Mouse (Mus musculus) cortical plate, adult 2 months (tissue): ENCODE measurements around the gene Tarbp1. TPM values are rescaled to one million over a fixed set of nuclear protein-coding genes. Genes with fewer than 3 reads are reported as not detected.
A peak's percentile ranks its signal among the peaks of the same experiment; 100 is the strongest.
"Not testable (repeated sequence)": the region's sequence is repeated elsewhere in the genome, so short reads cannot be mapped to it uniquely, and the experiment has no call there.

Source experiments
- H3K27ac ChIP-seq: fragments of 200-500 bp; 2 replicates; pipeline ENCODE4 v1.5.1; 2012; ENCODE audit warnings: low read length, control low read depth, inconsistent platforms; ENCODE audit not compliant: insufficient read depth
- H3K4me1 ChIP-seq: fragments of 200-500 bp; 2 replicates; pipeline ENCODE4 v1.6.1; 2011; ENCODE audit warnings: low read length; ENCODE audit not compliant: control insufficient read depth, insufficient read depth
- H3K4me3 ChIP-seq: fragments of 200-500 bp; 2 replicates; pipeline ENCODE4 v1.5.1; 2011; ENCODE audit warnings: mild to moderate bottlenecking, low read length, control low read depth; ENCODE audit not compliant: insufficient read depth
- CTCF ChIP-seq: fragments of 200-500 bp; IDR thresholded peaks from 2 replicates; pipeline ENCODE4 v1.5.1; 2011; ENCODE audit warnings: mild to moderate bottlenecking, control low read depth, low read length; ENCODE audit not compliant: insufficient read depth; ENCODE audit errors: extremely low read depth
- POLR2A ChIP-seq: fragments of 200-500 bp; IDR thresholded peaks from 2 replicates; pipeline ENCODE4 v1.6.1; 2011; ENCODE audit warnings: mild to moderate bottlenecking, low read length, control low read depth; ENCODE audit not compliant: insufficient read depth; ENCODE audit errors: extremely low read depth
- polyA plus RNA-seq: library from polyadenylated mRNA; depleted of rRNA; stranded (reverse); fragments of >200 nt; gene quantifications from 2 replicates; pipeline ENCODE4 v1.2.3, GENCODE M21; 2012

Tarbp1 gene
- polyA plus RNA-seq, 1 experiment: 5.5 TPM

DNA sequence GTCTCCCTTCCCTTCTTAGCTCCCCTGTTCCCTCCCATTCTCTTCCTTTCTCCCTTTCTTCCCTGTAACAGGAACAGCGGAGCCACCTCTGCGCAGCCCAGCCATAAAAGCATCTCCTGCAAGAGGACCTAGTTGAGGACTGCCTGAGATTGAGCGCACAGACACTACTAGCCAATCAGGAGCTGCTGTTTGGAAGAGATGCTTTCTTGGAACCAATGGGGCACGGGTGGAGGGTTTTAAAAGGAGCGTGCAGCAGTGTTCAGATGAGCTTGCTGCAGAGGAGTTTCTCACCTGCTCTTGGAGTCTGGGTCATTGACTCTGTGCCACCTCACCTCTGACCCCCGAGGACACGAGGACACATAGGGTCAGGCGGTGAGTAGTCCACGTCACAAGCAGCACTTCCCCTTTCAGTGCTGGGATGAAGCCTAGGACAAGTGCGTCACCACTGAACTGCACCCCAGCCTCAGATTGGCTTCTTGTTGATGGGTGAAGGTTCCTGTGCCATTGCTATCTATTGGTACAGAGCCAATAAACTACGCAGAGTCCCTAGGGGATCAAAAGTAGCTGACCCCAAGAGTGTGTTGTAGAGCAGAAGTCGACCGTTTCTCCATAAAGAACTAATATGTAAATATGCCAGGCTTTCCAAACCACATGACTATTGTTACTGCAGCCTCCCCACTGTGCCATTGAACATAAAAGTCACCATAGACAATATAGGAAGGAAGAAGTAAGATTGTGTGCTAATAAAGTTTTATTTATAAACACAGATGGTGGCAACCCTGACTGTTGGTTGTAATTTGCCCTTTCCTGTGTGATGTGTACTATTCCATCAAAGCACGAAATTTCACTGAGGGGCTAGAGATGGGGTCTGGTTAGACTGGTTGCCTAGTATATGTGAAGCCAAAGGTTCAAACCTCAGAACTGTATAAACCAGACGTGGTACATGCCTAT lies 19.6 kb upstream of the Tarbp1 start:
- TF ChIP-seq POLR2A (no peak), CTCF (no peak)
- Histone ChIP-seq H3K4me3 (no peak overlapping the region), H3K4me1 (peaks cover 3% of the 10 kb centered on the region; the same call in 1 of the 2 replicates), H3K27ac (no peak overlapping the region)

DNA sequence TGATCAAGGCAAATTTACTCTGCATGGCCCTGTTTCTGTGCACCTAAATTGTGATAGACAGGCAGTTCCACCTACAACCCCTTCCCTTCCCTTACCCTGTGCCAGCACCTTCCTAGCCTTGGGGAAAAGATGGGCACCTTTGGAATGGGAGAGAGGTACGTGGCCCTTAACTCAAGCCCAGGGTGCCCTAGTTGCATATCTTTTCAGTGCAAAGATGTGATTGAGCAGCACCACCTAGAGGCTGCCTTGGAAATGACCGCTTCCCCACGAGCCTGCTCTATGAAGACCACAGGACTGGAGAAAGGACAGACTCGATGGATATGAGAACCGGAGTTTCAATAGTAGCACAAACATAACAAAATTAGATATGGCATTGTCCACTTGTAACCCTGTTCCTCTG lies 8.1 kb upstream of the Tarbp1 start:
- no peak overlapping the region for H3K4me3 ChIP-seq
- TF ChIP-seq CTCF (peak; percentile 93), POLR2A (no peak)
- H3K4me1 ChIP-seq: peaks cover 4% of the 10 kb centered on the region
- H3K27ac ChIP-seq: no peak overlapping the region

DNA sequence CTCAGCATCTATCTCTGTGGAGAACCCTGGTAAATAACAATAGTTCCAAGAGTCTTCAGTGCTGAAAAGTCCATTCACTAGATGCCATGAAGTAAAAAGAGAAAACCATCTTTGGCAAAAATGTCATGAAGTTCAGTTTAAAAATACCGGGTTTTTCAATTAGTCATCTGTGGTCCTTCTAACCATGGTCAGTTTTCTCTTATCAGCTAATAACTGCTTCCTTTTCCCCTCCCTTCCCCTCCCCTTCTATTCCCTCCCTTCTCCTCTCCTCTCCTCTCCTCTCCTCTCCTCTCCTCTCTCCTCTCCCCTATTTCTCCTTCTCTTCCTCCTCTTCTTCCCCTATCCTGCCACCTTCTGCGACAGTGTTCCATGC lies 7.5 kb upstream of the Tarbp1 start:
- TF ChIP-seq CTCF: no peak
- no peak for TF ChIP-seq POLR2A
- Histone ChIP-seq H3K27ac (no peak overlapping the region), H3K4me3 (no peak overlapping the region), H3K4me1 (peaks cover 4% of the 10 kb centered on the region)

DNA sequence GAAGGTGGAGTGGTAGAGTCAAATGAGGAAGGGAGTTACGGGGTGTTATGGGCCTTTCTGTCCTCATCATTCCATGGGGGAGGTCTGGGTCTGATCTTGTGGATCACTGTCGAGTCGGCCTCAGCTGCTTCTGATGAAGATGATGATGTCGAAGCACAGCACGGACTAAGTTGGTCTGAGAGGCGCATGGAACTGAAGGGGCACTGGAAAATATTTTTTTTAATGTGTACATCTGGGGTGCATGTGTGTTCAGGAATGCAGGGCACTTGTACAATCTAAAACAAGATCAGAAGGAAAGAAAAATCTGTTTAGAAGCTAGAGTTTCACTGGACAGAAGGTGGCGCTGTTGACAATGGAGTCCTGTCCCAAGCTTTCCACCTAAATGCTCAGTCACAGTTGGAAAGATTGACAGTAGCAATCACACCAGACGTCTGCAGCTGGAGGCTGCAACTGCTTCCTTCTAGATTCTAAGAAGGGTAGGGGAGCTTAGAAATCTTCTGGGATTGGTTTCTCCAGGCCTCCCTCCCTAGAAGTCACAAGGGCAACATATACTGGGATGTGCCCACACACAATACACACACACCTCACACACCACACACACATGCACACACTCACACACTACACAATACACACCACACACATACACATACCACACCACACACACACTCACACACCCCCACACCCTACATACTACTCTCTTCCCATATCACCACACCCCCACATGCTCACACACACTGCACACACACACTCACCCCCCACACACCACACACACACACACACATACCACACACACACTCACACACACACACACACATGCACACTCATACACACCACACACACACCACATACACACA lies 6.9 kb upstream of the Tarbp1 start:
- TF ChIP-seq POLR2A: no peak
- peak; percentile 70 for TF ChIP-seq CTCF
- H3K27ac ChIP-seq: no peak overlapping the region
- peaks cover 4% of the 10 kb centered on the region for H3K4me1 ChIP-seq
- H3K4me3 ChIP-seq: no peak overlapping the region

DNA sequence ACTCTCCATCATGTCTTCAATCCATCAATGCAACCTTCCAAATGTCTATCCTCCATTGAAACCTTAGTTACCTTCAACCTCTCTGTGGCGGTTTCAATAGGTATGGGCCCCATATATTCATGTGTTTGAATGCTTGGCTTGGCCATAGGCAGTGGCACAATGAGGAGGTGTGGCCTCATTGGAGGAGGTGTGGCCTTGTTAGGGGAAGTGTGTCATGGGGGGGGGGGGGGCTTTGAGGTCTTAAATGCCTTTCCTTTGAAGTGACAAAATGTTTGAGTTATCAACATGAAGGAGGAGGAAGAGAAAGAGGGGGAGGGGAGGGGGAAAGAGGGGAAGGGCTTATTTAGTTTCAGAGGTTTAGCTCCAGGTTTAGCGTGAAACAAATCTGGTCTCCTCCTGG lies 5.5 kb upstream of the Tarbp1 start:
- Histone ChIP-seq H3K4me3 (no peak overlapping the region), H3K4me1 (peaks cover 4% of the 10 kb centered on the region), H3K27ac (no peak overlapping the region)
- TF ChIP-seq CTCF (no peak), POLR2A (no peak)

DNA sequence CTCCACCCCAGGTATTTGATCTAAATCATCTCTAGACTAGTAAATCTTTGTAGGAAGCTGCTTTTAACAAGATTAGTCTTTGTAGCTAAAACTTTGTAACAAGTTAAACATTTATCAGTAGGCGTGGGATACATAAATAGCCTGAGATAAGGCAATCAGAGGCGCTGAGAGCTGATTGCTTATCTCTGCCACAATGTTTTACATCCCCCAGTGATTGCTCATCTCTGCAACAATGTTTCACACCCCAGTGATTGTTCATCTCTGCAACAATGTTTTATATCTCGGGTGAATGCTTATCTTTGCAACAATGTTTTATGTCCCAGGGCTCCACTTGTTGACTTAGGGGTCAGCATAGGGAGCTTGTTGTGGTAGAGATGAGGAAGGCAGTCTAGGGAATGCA lies 3.8 kb upstream of the Tarbp1 start:
- no peak overlapping the region for H3K4me3 ChIP-seq
- no peak for TF ChIP-seq POLR2A
- no peak overlapping the region for H3K27ac ChIP-seq
- peaks cover 4% of the 10 kb centered on the region for H3K4me1 ChIP-seq

DNA sequence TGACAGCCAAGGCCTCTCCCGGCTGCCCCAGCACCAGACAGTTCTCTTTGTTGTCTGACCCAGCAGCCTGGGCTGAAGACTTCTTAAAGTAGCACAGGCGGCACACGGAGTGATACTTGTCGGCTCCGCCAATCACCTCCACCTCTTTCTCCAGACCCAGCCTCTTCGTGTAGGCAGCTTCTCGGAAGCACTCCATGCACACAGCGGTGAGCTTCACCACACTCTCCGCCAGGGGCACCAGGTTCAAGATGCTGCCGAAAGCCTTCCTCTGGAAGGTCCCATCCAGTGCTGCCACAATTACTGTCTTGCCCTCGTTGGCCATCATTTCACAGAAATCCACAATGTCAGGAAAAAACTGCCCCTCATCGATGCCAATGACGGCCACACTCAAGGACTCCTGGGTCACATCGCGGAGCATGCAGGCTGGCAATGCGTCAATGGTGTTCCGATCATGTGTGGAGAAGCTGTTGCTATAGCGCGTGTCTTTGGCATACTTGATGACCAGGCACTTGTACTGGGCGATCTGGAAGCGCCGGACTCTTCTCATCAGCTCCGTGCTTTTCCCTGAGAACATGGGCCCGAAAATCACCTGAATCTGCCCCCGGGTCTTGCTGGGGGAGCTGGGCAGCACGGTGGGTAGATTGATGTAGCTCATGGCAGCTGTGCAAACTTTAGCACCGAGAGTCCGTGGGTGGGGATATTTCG lies 1.4 kb upstream of the Tarbp1 start:
- not testable (repeated sequence) for H3K4me1 ChIP-seq, H3K4me3 ChIP-seq, H3K27ac ChIP-seq

DNA sequence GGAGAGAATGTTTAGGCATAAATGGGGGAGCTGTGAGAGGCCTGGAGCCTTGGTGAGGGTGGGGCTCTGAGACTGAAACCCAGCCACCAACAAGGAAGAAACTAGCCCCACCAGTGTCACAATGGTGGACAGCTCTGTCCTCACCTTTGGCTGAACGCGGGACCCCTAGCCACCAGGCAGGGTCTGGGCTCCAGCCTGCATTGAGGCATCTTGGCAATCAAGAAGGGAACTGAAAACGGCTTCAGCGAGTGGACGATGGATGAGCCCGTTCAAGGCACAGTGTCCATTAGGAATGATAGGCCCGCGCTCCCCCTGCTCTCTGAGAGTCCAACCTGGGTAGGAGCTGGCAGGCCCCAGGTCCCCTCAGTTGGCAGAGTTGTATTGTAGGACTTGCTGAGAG lies 873 bp upstream of the Tarbp1 start:
- not testable (repeated sequence) for H3K27ac ChIP-seq, H3K4me1 ChIP-seq, H3K4me3 ChIP-seq

DNA sequence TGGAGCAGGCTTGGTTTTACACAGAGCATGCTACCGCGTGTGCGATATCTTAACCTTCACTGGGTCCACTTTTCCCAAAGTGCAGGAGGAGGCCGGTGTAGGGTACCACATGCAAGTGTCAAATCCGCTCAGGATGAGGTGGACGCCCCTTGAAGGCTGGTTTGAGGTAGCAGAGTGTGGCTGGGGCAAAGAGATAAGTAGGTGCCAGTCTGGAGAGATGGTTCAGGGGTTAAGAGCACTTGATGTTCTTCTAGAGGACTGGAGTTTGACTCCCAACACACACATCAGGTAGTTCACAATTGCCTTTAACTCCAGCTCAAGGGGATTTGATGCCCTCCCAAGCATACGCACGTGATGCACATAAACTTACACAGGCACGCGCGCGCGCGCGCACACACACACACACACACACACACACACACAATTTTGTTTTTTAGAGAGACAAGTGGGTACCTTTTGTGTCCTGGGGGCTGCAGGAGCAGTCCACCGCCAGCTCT lies 1.0 kb downstream of the Tarbp1 start:
- Histone ChIP-seq H3K27ac (no peak overlapping the region; the same call in 1 of the 2 replicates), H3K4me3 (peak overlapping the region; percentile 74), H3K4me1 (peaks cover 3% of the 10 kb centered on the region; the same call in 1 of the 2 replicates)
- no peak for TF ChIP-seq POLR2A
- no peak for TF ChIP-seq CTCF
